Mouse (Mus musculus) frontal cortex, postnatal 14 days (tissue): ENCODE results near the gene Gm27021.
A peak's percentile ranks its signal among the peaks of the same experiment; 100 is the strongest.
"Not testable (repeated sequence)": the region's sequence is repeated elsewhere in the genome, so short reads cannot be mapped to it uniquely, and the experiment has no call there.

Experiments used
- DNase-seq, 2 experiments: peaks; one replicate each; pipeline ENCODE4 v3.0.0; 2022; ENCODE audit warnings: low spot score in 2 of 2

The Gm27021 gene

GRCm38 (mm10) chr8:120685591-120685990 is 17.7 kb upstream of the Gm27021 start:
- no peak for DNase-seq

GRCm38 (mm10) chr8:120685097-120685496 is 17.2 kb upstream of the Gm27021 start:
- DNase-seq: no peak

- DNase-seq: no peak
Observed at GRCm38 (mm10) chr8:120684082-120684481, 16.2 kb upstream of the Gm27021 start.

- peak in 1 of 2 experiments; percentile 45 for DNase-seq
Observed at GRCm38 (mm10) chr8:120683602-120684001, 15.7 kb upstream of the Gm27021 start.

GRCm38 (mm10) chr8:120681113-120681512 is 13.2 kb upstream of the Gm27021 start:
- no peak for DNase-seq

GRCm38 (mm10) chr8:120680405-120680804 is 12.5 kb upstream of the Gm27021 start:
- DNase-seq: not testable (repeated sequence)

- DNase-seq: no peak
Observed at GRCm38 (mm10) chr8:120679629-120680387, 11.9 kb upstream of the Gm27021 start.

- DNase-seq: peak; percentile 69 to 83
Observed at GRCm38 (mm10) chr8:120678447-120678846, 10.6 kb upstream of the Gm27021 start.

- DNase-seq: no peak
Observed at GRCm38 (mm10) chr8:120675718-120676117, 7.8 kb upstream of the Gm27021 start.

- DNase-seq: no peak
Observed at GRCm38 (mm10) chr8:120673298-120673697, 5.4 kb upstream of the Gm27021 start.

GRCm38 (mm10) chr8:120672626-120673229 is 4.8 kb upstream of the Gm27021 start:
- no peak for DNase-seq

- no peak for DNase-seq
Observed at GRCm38 (mm10) chr8:120671775-120672174, 3.9 kb upstream of the Gm27021 start.

- no peak for DNase-seq
Observed at GRCm38 (mm10) chr8:120668374-120668905, 561 bp upstream of the Gm27021 start, which contains the start of gene Emc8. TSS of gene Emc8 (minus strand) at chr8:120668573.

- no peak for DNase-seq
Observed at GRCm38 (mm10) chr8:120666807-120667470, 940 bp downstream of the Gm27021 start.

- DNase-seq: no peak
Observed at GRCm38 (mm10) chr8:120665726-120666455, 2.0 kb downstream of the Gm27021 start.

GRCm38 (mm10) chr8:120664566-120664965 is 3.3 kb downstream of the Gm27021 start:
- DNase-seq: no peak

GRCm38 (mm10) chr8:120657415-120657814 is 10.5 kb downstream of the Gm27021 start:
- DNase-seq: no peak

GRCm38 (mm10) chr8:120656322-120657052 is 11.4 kb downstream of the Gm27021 start:
- DNase-seq: no peak

- no peak for DNase-seq
Observed at GRCm38 (mm10) chr8:120647532-120647931, 20.3 kb downstream of the Gm27021 start, which contains the start of gene 1190005I06Rik. TSS of gene 1190005I06Rik (minus strand) at chr8:120647632.

GRCm38 (mm10) chr8:120644663-120645062 is 23.2 kb downstream of the Gm27021 start:
- DNase-seq: peak; percentile 46 to 76
